Mouse (Mus musculus) ES-Bruce4 (cell line): ENCODE measurements around the gene Gtpbp6.

Experiments
- EP300 ChIP-seq: IDR thresholded peaks from 2 replicates; pipeline ENCODE4 v1.6.1; 2011; ENCODE audit warnings: low read depth, low read length; ENCODE audit not compliant: insufficient read depth
- POLR2A ChIP-seq: IDR thresholded peaks from one replicate; pipeline ENCODE4 v1.8.1; 2011; ENCODE audit warnings: low read length; ENCODE audit not compliant: insufficient read depth

DNA sequence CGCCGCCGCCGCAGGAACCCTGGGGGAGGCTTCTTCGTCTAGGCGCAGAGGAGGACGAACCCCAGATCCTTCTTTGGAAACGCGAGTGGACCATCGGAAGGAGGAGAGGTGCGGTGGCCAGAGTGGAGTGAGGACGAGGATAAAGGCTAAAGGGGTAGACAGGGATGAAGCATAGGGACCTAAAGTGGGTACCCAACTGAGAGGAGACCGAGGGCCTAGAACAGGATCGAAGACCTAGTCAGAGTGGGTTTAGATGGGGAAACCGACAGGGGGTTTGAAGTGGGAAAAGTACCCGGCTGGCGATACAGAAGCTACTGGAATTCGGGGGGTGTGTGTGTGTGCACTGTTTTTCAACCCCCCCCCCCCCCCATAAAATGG, 28.1 kb upstream of the Gtpbp6 start:
- TF ChIP-seq EP300 (no peak), POLR2A (no peak)
